Mouse (Mus musculus): ENCODE data around the gene Pabpc1l. TPM values are rescaled to one million over a fixed set of nuclear protein-coding genes. Genes with fewer than 3 reads are reported as not detected.

The Pabpc1l gene
- 2.2 and 2.8 TPM in 2 replicates for polyA plus RNA-seq (2014; fragmentation: Nextera tagmentation; extraction: Ambion mirVana)

- Histone ChIP-seq H3K36me3 (ENCODE audit: control insufficient read depth, insufficient read depth, low read length) (no peaks in the 10 kb centered on the region), H3K9ac (ENCODE audit: low read length) (no peak within 1 kb of the TSS), H3K27ac (replicated peaks; ENCODE audit: low read depth, low read length) (no peak within 1 kb of the TSS), H3K4me2 (ENCODE audit: low read depth, severe bottlenecking) (no peak within 1 kb of the TSS), H3K4me3 (ENCODE audit: low read depth, low read length) (no peak within 1 kb of the TSS), H3K9me3 (ENCODE audit: control insufficient read depth, low read length) (no peaks in the 10 kb centered on the region), H3K27me3 (ENCODE audit: control insufficient read depth, insufficient read depth, low read length) (no peaks in the 10 kb centered on the region), H3K4me1 (ENCODE audit: control insufficient read depth, insufficient read depth, low read length) (no peaks in the 10 kb centered on the region)
- ATAC-seq (ENCODE audit: insufficient number of reproducible peaks, low FRiP score, low TSS enrichment, low read depth) (no peak), DNase-seq (ENCODE audit: low spot score) (no peak)
- 82% methylated on average over 16 of the region's 16 CpGs for WGBS
Observed at GRCm38 (mm10) chr2:164025150-164025549, at the start of gene Pabpc1l. Gene Pabpc1l (plus strand): TSS chr2:164025450.

- no peaks in the 10 kb centered on the region for H3K9me3 ChIP-seq (ENCODE audit: control insufficient read depth, low read length)
- no peak overlapping the region for H3K4me3 ChIP-seq (ENCODE audit: low read depth, low read length)
- 87% methylated on average over 6 of the region's 7 CpGs for WGBS
- DNase-seq (ENCODE audit: low spot score) (no peak), ATAC-seq (ENCODE audit: insufficient number of reproducible peaks, low FRiP score, low TSS enrichment, low read depth) (no peak)
- H3K4me1 ChIP-seq (ENCODE audit: control insufficient read depth, insufficient read depth, low read length): no peaks in the 10 kb centered on the region
- no peaks in the 10 kb centered on the region for H3K27me3 ChIP-seq (ENCODE audit: control insufficient read depth, insufficient read depth, low read length)
- no peaks in the 10 kb centered on the region for H3K36me3 ChIP-seq (ENCODE audit: control insufficient read depth, insufficient read depth, low read length)
- H3K4me2 ChIP-seq (ENCODE audit: low read depth, severe bottlenecking): no peak overlapping the region
- H3K27ac ChIP-seq (replicated peaks; ENCODE audit: low read depth, low read length): no peak overlapping the region
- no peak overlapping the region for H3K9ac ChIP-seq (ENCODE audit: low read length)
Observed at GRCm38 (mm10) chr2:163976448-163976847, 48.8 kb upstream of the Pabpc1l start.

GRCm38 (mm10) chr2:163987233-163987632 lies 38.0 kb upstream of the Pabpc1l start:
- no peak overlapping the region for H3K4me3 ChIP-seq (ENCODE audit: low read depth, low read length)
- H3K9ac ChIP-seq (ENCODE audit: low read length): no peak overlapping the region
- H3K9me3 ChIP-seq (ENCODE audit: control insufficient read depth, low read length): no peaks in the 10 kb centered on the region
- H3K4me1 ChIP-seq (ENCODE audit: control insufficient read depth, insufficient read depth, low read length): no peaks in the 10 kb centered on the region
- no peak overlapping the region for H3K27ac ChIP-seq (replicated peaks; ENCODE audit: low read depth, low read length)
- no peak overlapping the region for H3K4me2 ChIP-seq (ENCODE audit: low read depth, severe bottlenecking)
- ATAC-seq (ENCODE audit: insufficient number of reproducible peaks, low FRiP score, low TSS enrichment, low read depth) (no peak), DNase-seq (ENCODE audit: low spot score) (no peak)
- 80% methylated on average over 8 of the region's 8 CpGs for WGBS
- no peaks in the 10 kb centered on the region for H3K36me3 ChIP-seq (ENCODE audit: control insufficient read depth, insufficient read depth, low read length)
- H3K27me3 ChIP-seq (ENCODE audit: control insufficient read depth, insufficient read depth, low read length): no peaks in the 10 kb centered on the region

- WGBS: 94% methylated on average over 2 of the region's 2 CpGs
- ATAC-seq (ENCODE audit: insufficient number of reproducible peaks, low FRiP score, low TSS enrichment, low read depth) (no peak), DNase-seq (ENCODE audit: low spot score) (no peak)
- H3K9me3 ChIP-seq (ENCODE audit: control insufficient read depth, low read length): no peaks in the 10 kb centered on the region
- no peak overlapping the region for H3K4me3 ChIP-seq (ENCODE audit: low read depth, low read length)
- H3K27me3 ChIP-seq (ENCODE audit: control insufficient read depth, insufficient read depth, low read length): no peaks in the 10 kb centered on the region
- no peak overlapping the region for H3K9ac ChIP-seq (ENCODE audit: low read length)
- no peak overlapping the region for H3K4me2 ChIP-seq (ENCODE audit: low read depth, severe bottlenecking)
- no peak overlapping the region for H3K27ac ChIP-seq (replicated peaks; ENCODE audit: low read depth, low read length)
- peaks cover 5% of the 10 kb centered on the region for H3K4me1 ChIP-seq (ENCODE audit: control insufficient read depth, insufficient read depth, low read length)
- H3K36me3 ChIP-seq (ENCODE audit: control insufficient read depth, insufficient read depth, low read length): no peaks in the 10 kb centered on the region
Observed at GRCm38 (mm10) chr2:163992871-163993270, 32.4 kb upstream of the Pabpc1l start.

GRCm38 (mm10) chr2:163994654-163994976 lies 30.6 kb upstream of the Pabpc1l start, which contains the start of gene Ywhab:
Gene Ywhab (plus strand): TSS chr2:163994960.
- Histone ChIP-seq H3K4me2 (ENCODE audit: low read depth, severe bottlenecking) (peak within 1 kb of the TSS; percentile 78), H3K27ac (replicated peaks; ENCODE audit: low read depth, low read length) (peak within 1 kb of the TSS; percentile 86), H3K4me1 (ENCODE audit: control insufficient read depth, insufficient read depth, low read length) (peaks cover 5% of the 10 kb centered on the region), H3K9ac (ENCODE audit: low read length) (peak within 1 kb of the TSS; percentile 89), H3K36me3 (ENCODE audit: control insufficient read depth, insufficient read depth, low read length) (no peaks in the 10 kb centered on the region), H3K4me3 (ENCODE audit: low read depth, low read length) (peak within 1 kb of the TSS; percentile 93), H3K9me3 (ENCODE audit: control insufficient read depth, low read length) (no peaks in the 10 kb centered on the region), H3K27me3 (ENCODE audit: control insufficient read depth, insufficient read depth, low read length) (no peaks in the 10 kb centered on the region)
- 0% methylated on average over 14 of the region's 14 CpGs for WGBS
- DNase-seq (ENCODE audit: low spot score) (no peak), ATAC-seq (ENCODE audit: insufficient number of reproducible peaks, low FRiP score, low TSS enrichment, low read depth) (no peak)

GRCm38 (mm10) chr2:163994977-163995862 lies 30.0 kb upstream of the Pabpc1l start:
- H3K4me3 ChIP-seq (ENCODE audit: low read depth, low read length): peak overlapping the region; percentile 93
- DNase-seq (ENCODE audit: low spot score): peak; percentile 95
- H3K27ac ChIP-seq (replicated peaks; ENCODE audit: low read depth, low read length): peak overlapping the region; percentile 86
- H3K9ac ChIP-seq (ENCODE audit: low read length): peak overlapping the region; percentile 89
- H3K4me2 ChIP-seq (ENCODE audit: low read depth, severe bottlenecking): peak overlapping the region; percentile 78
- peaks cover 5% of the 10 kb centered on the region for H3K4me1 ChIP-seq (ENCODE audit: control insufficient read depth, insufficient read depth, low read length)
- peak; percentile 100 for ATAC-seq (ENCODE audit: insufficient number of reproducible peaks, low FRiP score, low TSS enrichment, low read depth)
- WGBS: under 1% methylated on average over 58 of the region's 79 CpGs
- H3K9me3 ChIP-seq (ENCODE audit: control insufficient read depth, low read length): no peaks in the 10 kb centered on the region
- H3K27me3 ChIP-seq (ENCODE audit: control insufficient read depth, insufficient read depth, low read length): no peaks in the 10 kb centered on the region
- H3K36me3 ChIP-seq (ENCODE audit: control insufficient read depth, insufficient read depth, low read length): no peaks in the 10 kb centered on the region

- Histone ChIP-seq H3K36me3 (ENCODE audit: control insufficient read depth, insufficient read depth, low read length) (no peaks in the 10 kb centered on the region), H3K27ac (replicated peaks; ENCODE audit: low read depth, low read length) (no peak overlapping the region), H3K4me1 (ENCODE audit: control insufficient read depth, insufficient read depth, low read length) (peaks cover 5% of the 10 kb centered on the region), H3K9ac (ENCODE audit: low read length) (peak overlapping the region; percentile 89; the same call in 1 of the 2 replicates), H3K4me2 (ENCODE audit: low read depth, severe bottlenecking) (peak overlapping the region; percentile 78), H3K27me3 (ENCODE audit: control insufficient read depth, insufficient read depth, low read length) (no peaks in the 10 kb centered on the region), H3K9me3 (ENCODE audit: control insufficient read depth, low read length) (no peaks in the 10 kb centered on the region), H3K4me3 (ENCODE audit: low read depth, low read length) (peak overlapping the region; percentile 93)
- WGBS: 86% methylated on average over 6 of the region's 6 CpGs
- no peak for DNase-seq (ENCODE audit: low spot score)
- ATAC-seq (ENCODE audit: insufficient number of reproducible peaks, low FRiP score, low TSS enrichment, low read depth): no peak
Observed at GRCm38 (mm10) chr2:163996275-163996674, 29.0 kb upstream of the Pabpc1l start.

- H3K4me3 ChIP-seq (ENCODE audit: low read depth, low read length): no peak overlapping the region
- H3K27ac ChIP-seq (replicated peaks; ENCODE audit: low read depth, low read length): no peak overlapping the region
- peaks cover 5% of the 10 kb centered on the region for H3K4me1 ChIP-seq (ENCODE audit: control insufficient read depth, insufficient read depth, low read length)
- no peak overlapping the region for H3K9ac ChIP-seq (ENCODE audit: low read length)
- DNase-seq (ENCODE audit: low spot score): no peak
- ATAC-seq (ENCODE audit: insufficient number of reproducible peaks, low FRiP score, low TSS enrichment, low read depth): no peak
- H3K9me3 ChIP-seq (ENCODE audit: control insufficient read depth, low read length): no peaks in the 10 kb centered on the region
- H3K4me2 ChIP-seq (ENCODE audit: low read depth, severe bottlenecking): no peak overlapping the region
- H3K36me3 ChIP-seq (ENCODE audit: control insufficient read depth, insufficient read depth, low read length): no peaks in the 10 kb centered on the region
- 82% methylated on average over 5 of the region's 5 CpGs for WGBS
- H3K27me3 ChIP-seq (ENCODE audit: control insufficient read depth, insufficient read depth, low read length): no peaks in the 10 kb centered on the region
Observed at GRCm38 (mm10) chr2:163996899-163997298, 28.4 kb upstream of the Pabpc1l start.
